Mouse (Mus musculus) liver, embryonic 12.5 days (tissue): ENCODE results near the gene Tmem60. TPM values are rescaled to one million over a fixed set of nuclear protein-coding genes. Genes with fewer than 3 reads are reported as not detected.

Experiments
- ATAC-seq: fragments of 200-750 bp; cut with Nextera tagmentation; 2 replicates; pipeline ENCODE4 v1.8.0; 2017; ENCODE audit warnings: moderate number of reproducible peaks, mild to moderate bottlenecking, moderate library complexity
- H3K27ac ChIP-seq: fragments of 300-500 bp; sonication (generic); 2 replicates; pipeline ENCODE4 v1.5.1; 2016; ENCODE audit warnings: mild to moderate bottlenecking
- H3K27me3 ChIP-seq: fragments of 300-500 bp; sonication (generic); replicated peaks from 2 replicates; pipeline ENCODE4 v1.6.1; 2016; ENCODE audit warnings: mild to moderate bottlenecking, moderate library complexity
- H3K36me3 ChIP-seq: fragments of 300-500 bp; sonication (generic); 2 replicates; pipeline ENCODE4 v1.6.1; 2016; ENCODE audit warnings: mild to moderate bottlenecking, moderate library complexity
- H3K4me1 ChIP-seq: fragments of 300-500 bp; sonication (generic); 2 replicates; pipeline ENCODE4 v1.6.1; 2016
- H3K4me2 ChIP-seq: fragments of 300-500 bp; sonication (generic); 2 replicates; pipeline ENCODE4 v1.6.1; 2016; ENCODE audit warnings: mild to moderate bottlenecking, moderate library complexity
- H3K4me3 ChIP-seq: fragments of 300-500 bp; sonication (generic); 2 replicates; pipeline ENCODE4 v1.5.1; 2016; ENCODE audit warnings: mild to moderate bottlenecking, moderate library complexity
- H3K9ac ChIP-seq: fragments of 300-500 bp; sonication (generic); 2 replicates; pipeline ENCODE4 v1.6.1; 2016; ENCODE audit warnings: mild to moderate bottlenecking, moderate library complexity
- H3K9me3 ChIP-seq: fragments of 300-500 bp; sonication (generic); replicated peaks from 2 replicates; pipeline ENCODE4 v1.6.1; 2016; ENCODE audit warnings: mild to moderate bottlenecking, moderate library complexity
- WGBS: fragments of 180-500 bp; shearing (Covaris S2); methylation state at CpG from one replicate; pipeline ENCODE4 v1.1.7; 2016; ENCODE audit not compliant: insufficient replicate concordance; 5-methylcytosine and 5-hydroxymethylcytosine counted together
- polyA plus RNA-seq: library from polyadenylated mRNA; unstranded; fragments of >200 nt; fragmentation: Nextera tagmentation; extraction: Ambion mirVana; gene quantifications from 2 replicates; pipeline ENCODE4 v1.2.1, GENCODE M21; 2016

Tmem60 gene
- polyA plus RNA-seq, 1 experiment from 2014 or later: 38.2 TPM

GRCm38 (mm10) chr5:20873146-20873545 is 8.8 kb upstream of the Tmem60 start:
- WGBS: 85% methylated on average over 1 of the region's 1 CpGs
- no peaks in the 10 kb centered on the region for H3K36me3 ChIP-seq
- no peak for ATAC-seq

GRCm38 (mm10) chr5:20876934-20877426 is 5.0 kb upstream of the Tmem60 start:
- 29% methylated on average over 1 of the region's 1 CpGs for WGBS
- Histone ChIP-seq H3K4me2 (no peak overlapping the region), H3K36me3 (no peaks in the 10 kb centered on the region), H3K9ac (no peak overlapping the region), H3K27me3 (no peaks in the 10 kb centered on the region), H3K27ac (no peak overlapping the region), H3K4me3 (no peak overlapping the region), H3K9me3 (no peaks in the 10 kb centered on the region), H3K4me1 (peaks cover 50% of the 10 kb centered on the region)
- ATAC-seq: no peak

More at GRCm38 (mm10) chr5:20873146-20873545, 8.8 kb upstream of the Tmem60 start:
- peaks cover 35% of the 10 kb centered on the region for H3K4me1 ChIP-seq
- H3K27ac ChIP-seq: no peak overlapping the region
- H3K9ac ChIP-seq: no peak overlapping the region
- no peak overlapping the region for H3K4me2 ChIP-seq
- H3K4me3 ChIP-seq: no peak overlapping the region
- no peaks in the 10 kb centered on the region for H3K27me3 ChIP-seq
- no peaks in the 10 kb centered on the region for H3K9me3 ChIP-seq

GRCm38 (mm10) chr5:20880386-20880785 is 1.6 kb upstream of the Tmem60 start:
- H3K36me3 ChIP-seq: peaks cover 4% of the 10 kb centered on the region
- peak overlapping the region; percentile 91 for H3K4me3 ChIP-seq
- peaks cover 57% of the 10 kb centered on the region for H3K4me1 ChIP-seq
- H3K9ac ChIP-seq: peak overlapping the region; percentile 93
- WGBS: 34% methylated on average over 2 of the region's 2 CpGs
- ATAC-seq: no peak
- no peaks in the 10 kb centered on the region for H3K27me3 ChIP-seq
- H3K9me3 ChIP-seq: no peaks in the 10 kb centered on the region
- H3K27ac ChIP-seq: peak overlapping the region; percentile 40; the same call in 1 of the 2 replicates
- peak overlapping the region; percentile 90 for H3K4me2 ChIP-seq

- WGBS: 1% methylated on average over 58 of the region's 64 CpGs
- H3K9ac ChIP-seq: peak overlapping the region; percentile 93
- H3K4me3 ChIP-seq: peak overlapping the region; percentile 91
- H3K9me3 ChIP-seq: no peaks in the 10 kb centered on the region
- H3K4me1 ChIP-seq: peaks cover 58% of the 10 kb centered on the region
- H3K4me2 ChIP-seq: peak overlapping the region; percentile 90
- no peaks in the 10 kb centered on the region for H3K27me3 ChIP-seq
- no peak; the same call in 1 of the 2 replicates for ATAC-seq
- H3K36me3 ChIP-seq: peaks cover 11% of the 10 kb centered on the region
- H3K27ac ChIP-seq: peak overlapping the region; percentile 97
Observed at GRCm38 (mm10) chr5:20880797-20881775, 905 bp upstream of the Tmem60 start.

GRCm38 (mm10) chr5:20884036-20884620 is 2.1 kb downstream of the Tmem60 start:
- Histone ChIP-seq H3K9me3 (no peaks in the 10 kb centered on the region), H3K27ac (no peak overlapping the region), H3K4me2 (peak overlapping the region; percentile 90), H3K36me3 (peaks cover 27% of the 10 kb centered on the region), H3K27me3 (no peaks in the 10 kb centered on the region), H3K4me3 (peak overlapping the region; percentile 91), H3K9ac (peak overlapping the region; percentile 81; the same call in 1 of the 2 replicates), H3K4me1 (peaks cover 41% of the 10 kb centered on the region)
- ATAC-seq: no peak
- WGBS: 72% methylated on average over 4 of the region's 4 CpGs

GRCm38 (mm10) chr5:20897446-20898167 is 15.6 kb downstream of the Tmem60 start:
- Histone ChIP-seq H3K4me1 (peaks cover 34% of the 10 kb centered on the region), H3K27me3 (no peaks in the 10 kb centered on the region), H3K27ac (peak overlapping the region; percentile 90), H3K9ac (peak overlapping the region; percentile 32; the same call in 1 of the 2 replicates), H3K9me3 (no peaks in the 10 kb centered on the region), H3K36me3 (peaks cover 63% of the 10 kb centered on the region), H3K4me3 (peak overlapping the region; percentile 19; the same call in 1 of the 2 replicates), H3K4me2 (peak overlapping the region; percentile 57)
- ATAC-seq: peak; percentile 99
- WGBS: 21% methylated on average over 2 of the region's 2 CpGs

GRCm38 (mm10) chr5:20904647-20905046 is 22.7 kb downstream of the Tmem60 start:
- peak overlapping the region; percentile 61 for H3K27ac ChIP-seq
- no peak overlapping the region for H3K4me3 ChIP-seq
- ATAC-seq: peak; percentile 71
- peaks cover 55% of the 10 kb centered on the region for H3K36me3 ChIP-seq
- H3K4me1 ChIP-seq: peaks cover 29% of the 10 kb centered on the region
- H3K27me3 ChIP-seq: no peaks in the 10 kb centered on the region
- 43% methylated on average over 2 of the region's 2 CpGs for WGBS
- no peak overlapping the region for H3K4me2 ChIP-seq
- no peaks in the 10 kb centered on the region for H3K9me3 ChIP-seq
- H3K9ac ChIP-seq: no peak overlapping the region; the same call in 1 of the 2 replicates

- H3K4me2 ChIP-seq: peak overlapping the region; percentile 25
- no peaks in the 10 kb centered on the region for H3K27me3 ChIP-seq
- WGBS: 42% methylated on average over 2 of the region's 2 CpGs
- no peak; the same call in 1 of the 2 replicates for ATAC-seq
- peaks cover 51% of the 10 kb centered on the region for H3K36me3 ChIP-seq
- H3K9me3 ChIP-seq: no peaks in the 10 kb centered on the region
- no peak overlapping the region for H3K4me3 ChIP-seq
- no peak overlapping the region; the same call in 1 of the 2 replicates for H3K9ac ChIP-seq
- peaks cover 25% of the 10 kb centered on the region for H3K4me1 ChIP-seq
- peak overlapping the region; percentile 61 for H3K27ac ChIP-seq
Observed at GRCm38 (mm10) chr5:20905437-20905836, 23.4 kb downstream of the Tmem60 start.

GRCm38 (mm10) chr5:20906191-20906590 is 24.2 kb downstream of the Tmem60 start:
- Histone ChIP-seq H3K9ac (no peak overlapping the region), H3K4me2 (no peak overlapping the region), H3K9me3 (no peaks in the 10 kb centered on the region), H3K27ac (0 out of 2 replicates have a peak overlapping the region, but pooled peaks have one; percentile 45), H3K4me1 (peaks cover 25% of the 10 kb centered on the region), H3K4me3 (no peak overlapping the region), H3K36me3 (peaks cover 43% of the 10 kb centered on the region), H3K27me3 (no peaks in the 10 kb centered on the region)
- WGBS: 59% methylated on average over 7 of the region's 7 CpGs
- ATAC-seq: peak; percentile 63; the same call in 1 of the 2 replicates

- peaks cover 12% of the 10 kb centered on the region for H3K4me1 ChIP-seq
- H3K9me3 ChIP-seq: no peaks in the 10 kb centered on the region
- H3K4me2 ChIP-seq: no peak overlapping the region
- no peak overlapping the region for H3K9ac ChIP-seq
- 85% methylated on average over 2 of the region's 2 CpGs for WGBS
- H3K27me3 ChIP-seq: no peaks in the 10 kb centered on the region
- peaks cover 29% of the 10 kb centered on the region for H3K36me3 ChIP-seq
- no peak for ATAC-seq
- no peak overlapping the region for H3K4me3 ChIP-seq
- H3K27ac ChIP-seq: no peak overlapping the region
Observed at GRCm38 (mm10) chr5:20911741-20912140, 29.8 kb downstream of the Tmem60 start.
